Mouse (Mus musculus): ENCODE data around the gene 1700067K01Rik. TPM values are rescaled to one million over a fixed set of nuclear protein-coding genes. Genes with fewer than 3 reads are reported as not detected.

1700067K01Rik gene
- total RNA-seq, 2 experiments from 2014 or later = 0.66 to 0.82 TPM

GRCm38 (mm10) chr8:84008362-84008761 lies 7.1 kb downstream of the 1700067K01Rik start:
- no peak overlapping the region for H3K27ac ChIP-seq
- no peak for DNase-seq (ENCODE audit: low spot score in 2 of 2)
- TF ChIP-seq CTCF (conservative IDR thresholded peaks at IDR 0.05) = peak; percentile 35
- no peak overlapping the region for H3K4me3 ChIP-seq

- Histone ChIP-seq H3K4me3 (no peak overlapping the region), H3K27ac (no peak overlapping the region)
- DNase-seq (ENCODE audit: low spot score in 2 of 2) = peak; percentile 75 to 86
- TF ChIP-seq CTCF (conservative IDR thresholded peaks at IDR 0.05) = peak; percentile 99; the same call in 1 of the 2 replicates
Observed at GRCm38 (mm10) chr8:84009876-84010275, 8.6 kb downstream of the 1700067K01Rik start.

GRCm38 (mm10) chr8:84010625-84011611 lies 9.6 kb downstream of the 1700067K01Rik start:
- TF ChIP-seq CTCF (conservative IDR thresholded peaks at IDR 0.05) = peak; percentile 91
- H3K27ac ChIP-seq = no peak overlapping the region
- peak in 1 of 2 experiments; percentile 66 for DNase-seq (ENCODE audit: low spot score in 2 of 2)
- peak overlapping the region; percentile 66 for H3K4me3 ChIP-seq

GRCm38 (mm10) chr8:84011705-84012498 lies 10.6 kb downstream of the 1700067K01Rik start, which contains the start of gene 2210011C24Rik:
Gene 2210011C24Rik (minus strand): TSS chr8:84012171.
- peak within 1 kb of the TSS; percentile 66 for H3K4me3 ChIP-seq
- DNase-seq (ENCODE audit: low spot score in 2 of 2) = no peak
- H3K27ac ChIP-seq = no peak within 1 kb of the TSS
- no peak for TF ChIP-seq CTCF (conservative IDR thresholded peaks at IDR 0.05)

GRCm38 (mm10) chr8:84012499-84013165 lies 11.3 kb downstream of the 1700067K01Rik start:
- peak overlapping the region; percentile 66; the same call in 1 of the 2 replicates for H3K4me3 ChIP-seq
- DNase-seq (ENCODE audit: low spot score in 2 of 2) = no peak
- no peak for TF ChIP-seq CTCF (conservative IDR thresholded peaks at IDR 0.05)
- no peak overlapping the region for H3K27ac ChIP-seq

GRCm38 (mm10) chr8:84015833-84016232 lies 14.5 kb downstream of the 1700067K01Rik start:
- peak; percentile 23; the same call in 1 of the 2 replicates for TF ChIP-seq CTCF (conservative IDR thresholded peaks at IDR 0.05)
- DNase-seq (ENCODE audit: low spot score in 2 of 2) = no peak
- Histone ChIP-seq H3K4me3 (no peak overlapping the region), H3K27ac (no peak overlapping the region)

GRCm38 (mm10) chr8:84019738-84020137 lies 18.4 kb downstream of the 1700067K01Rik start:
- no peak for DNase-seq (ENCODE audit: low spot score in 2 of 2)
- no peak for TF ChIP-seq CTCF (conservative IDR thresholded peaks at IDR 0.05)
- Histone ChIP-seq H3K27ac (no peak overlapping the region), H3K4me3 (no peak overlapping the region)

- TF ChIP-seq CTCF (conservative IDR thresholded peaks at IDR 0.05) = no peak
- no peak for DNase-seq (ENCODE audit: low spot score in 2 of 2)
Observed at GRCm38 (mm10) chr8:84021096-84021495, 19.8 kb downstream of the 1700067K01Rik start, which contains the start of gene Palm3. Gene Palm3 (plus strand): TSS chr8:84021471.

GRCm38 (mm10) chr8:84021569-84021968 lies 20.3 kb downstream of the 1700067K01Rik start:
- no peak for DNase-seq (ENCODE audit: low spot score in 2 of 2)
- TF ChIP-seq CTCF (conservative IDR thresholded peaks at IDR 0.05) = no peak
- no peak overlapping the region for H3K4me3 ChIP-seq
- no peak overlapping the region for H3K27ac ChIP-seq

More at GRCm38 (mm10) chr8:84021096-84021495, 19.8 kb downstream of the 1700067K01Rik start, which contains the start of gene Palm3:
- Histone ChIP-seq H3K4me3 (no peak within 1 kb of the TSS), H3K27ac (no peak within 1 kb of the TSS)

- Histone ChIP-seq H3K27ac (no peak overlapping the region), H3K4me3 (no peak overlapping the region)
- no peak for TF ChIP-seq CTCF (conservative IDR thresholded peaks at IDR 0.05)
- no peak for DNase-seq (ENCODE audit: low spot score in 2 of 2)
Observed at GRCm38 (mm10) chr8:84023085-84023484, 21.8 kb downstream of the 1700067K01Rik start.

- no peak for TF ChIP-seq CTCF (conservative IDR thresholded peaks at IDR 0.05)
- no peak for DNase-seq (ENCODE audit: low spot score in 2 of 2)
- no peak overlapping the region for H3K4me3 ChIP-seq
- no peak overlapping the region for H3K27ac ChIP-seq
Observed at GRCm38 (mm10) chr8:84023631-84024030, 22.3 kb downstream of the 1700067K01Rik start.

GRCm38 (mm10) chr8:84024171-84024570 lies 22.9 kb downstream of the 1700067K01Rik start:
- TF ChIP-seq CTCF (conservative IDR thresholded peaks at IDR 0.05) = peak; percentile 79
- peak in 1 of 2 experiments; percentile 37 for DNase-seq (ENCODE audit: low spot score in 2 of 2)
- Histone ChIP-seq H3K27ac (no peak overlapping the region), H3K4me3 (no peak overlapping the region)
